Mouse (Mus musculus): ENCODE measurements around the gene Pih1d1. TPM values are rescaled to one million over a fixed set of nuclear protein-coding genes. Genes with fewer than 3 reads are reported as not detected.
A peak's percentile ranks its signal among the peaks of the same experiment; 100 is the strongest.

Gene Pih1d1
- polyA plus RNA-seq, 1 experiment from 2014 or later: 98.8 TPM

DNA sequence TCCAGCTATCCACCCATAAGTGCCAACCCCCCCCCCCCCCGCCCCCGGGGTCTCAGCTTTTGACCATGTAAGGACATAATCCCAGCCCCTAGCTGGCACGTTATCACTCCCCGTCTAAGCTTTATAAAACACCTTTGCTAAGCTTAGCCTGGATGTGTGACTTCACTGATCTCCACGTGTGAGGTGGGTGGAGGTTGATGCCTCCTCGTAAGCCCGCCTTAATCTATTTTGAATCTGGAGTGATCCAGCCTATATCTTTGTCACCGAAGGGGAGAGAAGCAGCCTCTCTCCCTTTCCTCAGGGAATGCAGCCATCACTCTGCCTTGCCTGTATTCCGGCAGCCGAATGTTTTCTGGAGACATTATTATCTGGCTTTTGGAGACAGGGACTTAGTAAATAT, 48.6 kb downstream of the Pih1d1 start:
- Histone ChIP-seq H3K4me2 (no peak overlapping the region), H3K27me3 (no peaks in the 10 kb centered on the region), H3K4me3 (no peak overlapping the region), H3K36me3 (no peaks in the 10 kb centered on the region), H3K4me1 (replicated peaks) (peaks cover 11% of the 10 kb centered on the region), H3K9ac (no peak overlapping the region), H3K9me3 (no peaks in the 10 kb centered on the region), H3K27ac (replicated peaks) (no peak overlapping the region)
- no peak for ATAC-seq (ENCODE audit: low FRiP score, low read depth)
- 69% methylated on average over 10 of the region's 10 CpGs for WGBS

- Histone ChIP-seq H3K27me3 (no peaks in the 10 kb centered on the region), H3K27ac (replicated peaks) (peak within 1 kb of the TSS; percentile 87), H3K4me1 (replicated peaks) (peaks cover 4% of the 10 kb centered on the region), H3K36me3 (no peaks in the 10 kb centered on the region), H3K9me3 (no peaks in the 10 kb centered on the region), H3K9ac (peak within 1 kb of the TSS; percentile 49), H3K4me2 (peak within 1 kb of the TSS; percentile 75), H3K4me3 (peak within 1 kb of the TSS; percentile 48)
- ATAC-seq (ENCODE audit: low FRiP score, low read depth): peak; percentile 98
- 9% methylated on average over 43 of the region's 44 CpGs for WGBS
Measured at GRCm38 (mm10) chr7:45204380-45205143, 50.5 kb downstream of the Pih1d1 start, which contains the start of gene Ccdc155. Gene Ccdc155 (minus strand): TSS chr7:45204892.

DNA sequence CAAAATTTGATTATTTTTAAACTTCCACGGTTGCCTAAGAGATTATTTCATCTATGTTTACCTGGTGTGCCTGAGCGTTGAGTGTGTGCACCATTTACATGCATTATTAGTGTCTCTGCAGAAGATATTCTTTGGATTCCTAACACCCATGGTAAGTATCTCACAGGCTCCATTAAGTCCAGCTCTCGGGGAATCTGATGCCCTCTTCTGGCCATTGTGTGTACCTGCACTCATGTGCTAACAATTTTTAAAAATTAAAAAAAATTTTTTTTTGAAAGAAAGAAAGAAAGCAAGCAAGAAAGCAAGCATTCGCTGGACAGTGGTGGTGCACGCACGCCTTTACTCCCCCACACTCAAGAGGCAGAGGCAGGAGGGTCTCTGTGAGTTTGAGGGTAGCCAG, 54.2 kb downstream of the Pih1d1 start:
- no peak for ATAC-seq (ENCODE audit: low FRiP score, low read depth)
- no peak overlapping the region for H3K27ac ChIP-seq (replicated peaks)
- no peaks in the 10 kb centered on the region for H3K9me3 ChIP-seq

More for the DNA sequence above, 54.2 kb downstream of the Pih1d1 start:
- Histone ChIP-seq H3K4me2 (no peak overlapping the region), H3K4me1 (replicated peaks) (peaks cover 8% of the 10 kb centered on the region), H3K4me3 (no peak overlapping the region), H3K27me3 (peaks cover 21% of the 10 kb centered on the region), H3K36me3 (no peaks in the 10 kb centered on the region), H3K9ac (no peak overlapping the region)
- 77% methylated on average over 6 of the region's 6 CpGs for WGBS

MicroRNA genes within 50 kb of the gene (microRNA counts, 519-probe panel; counts per million panel counts)
- 3,187 counts per million, percentile 63 among the panel's probes with 10 or more counts for microRNA mmu-miR-150

Small RNA genes within 50 kb of the gene (microRNA-seq; reads per million reads assigned to microRNA genes)
- 76.5 reads per million, percentile 49 among the genes with 10 or more reads in this experiment for gene Mir150
- 4.1 reads per million, percentile 16 among the genes with 10 or more reads in this experiment for gene Mir5121
- gene Mir7055: not detected

Other genes starting within 250 kb of the Pih1d1 start
- gene Ap2a1, start 224.8 kb upstream of the Pih1d1 start, polyA plus RNA-seq (2015; fragmentation: Nextera tagmentation; extraction: Ambion mirVana): 130 and 132 TPM in 2 replicates
- gene Tsks, start 211.1 kb upstream of the Pih1d1 start, polyA plus RNA-seq (2015; fragmentation: Nextera tagmentation; extraction: Ambion mirVana): 0.10 and 0.14 TPM in 2 replicates
- gene Cpt1c, start 179.5 kb upstream of the Pih1d1 start, polyA plus RNA-seq (2015; fragmentation: Nextera tagmentation; extraction: Ambion mirVana): 56.1 and 58.1 TPM in 2 replicates
- gene Prmt1, start 167.7 kb upstream of the Pih1d1 start, polyA plus RNA-seq (2015; fragmentation: Nextera tagmentation; extraction: Ambion mirVana): 584 and 590 TPM in 2 replicates
- 57.4 and 58.1 TPM in 2 replicates for gene Irf3, start 156.7 kb upstream of the Pih1d1 start, polyA plus RNA-seq (2015; fragmentation: Nextera tagmentation; extraction: Ambion mirVana)
- gene Bcl2l12, start 155.6 kb upstream of the Pih1d1 start, polyA plus RNA-seq (2015; fragmentation: Nextera tagmentation; extraction: Ambion mirVana): 12.8 and 13.3 TPM in 2 replicates
- 49.8 and 56.5 TPM in 2 replicates for gene Scaf1, start 137.9 kb upstream of the Pih1d1 start, polyA plus RNA-seq (2015; fragmentation: Nextera tagmentation; extraction: Ambion mirVana)
- gene Rras, start 136.3 kb upstream of the Pih1d1 start, polyA plus RNA-seq (2015; fragmentation: Nextera tagmentation; extraction: Ambion mirVana): 15.5 and 16.0 TPM in 2 replicates
- 14.6 and 15.3 TPM in 2 replicates for gene Prr12, start 101.4 kb upstream of the Pih1d1 start, polyA plus RNA-seq (2015; fragmentation: Nextera tagmentation; extraction: Ambion mirVana)
- gene Nosip, start 91.9 kb upstream of the Pih1d1 start, polyA plus RNA-seq (2015; fragmentation: Nextera tagmentation; extraction: Ambion mirVana): 63.9 and 69.8 TPM in 2 replicates
- gene Prrg2, start 91.6 kb upstream of the Pih1d1 start, polyA plus RNA-seq (2015; fragmentation: Nextera tagmentation; extraction: Ambion mirVana): 13.6 and 16.3 TPM in 2 replicates
- gene Rcn3, start 62.1 kb upstream of the Pih1d1 start, polyA plus RNA-seq (2015; fragmentation: Nextera tagmentation; extraction: Ambion mirVana): 71.7 and 88.1 TPM in 2 replicates
- 33.9 and 36.9 TPM in 2 replicates for gene Fcgrt, start 50.5 kb upstream of the Pih1d1 start, polyA plus RNA-seq (2015; fragmentation: Nextera tagmentation; extraction: Ambion mirVana)
- gene Rps11, start 29.9 kb upstream of the Pih1d1 start, polyA plus RNA-seq (2015; fragmentation: Nextera tagmentation; extraction: Ambion mirVana): 762 and 841 TPM in 2 replicates
- gene Rpl13a, start 25.5 kb upstream of the Pih1d1 start, polyA plus RNA-seq (2015; fragmentation: Nextera tagmentation; extraction: Ambion mirVana): 624 and 661 TPM in 2 replicates
- gene Gm45713, start 18.1 kb upstream of the Pih1d1 start, polyA plus RNA-seq (2015; fragmentation: Nextera tagmentation; extraction: Ambion mirVana): not detected in 2 replicates
- 2.0 and 2.7 TPM in 2 replicates for gene Flt3l, start 17.9 kb upstream of the Pih1d1 start, polyA plus RNA-seq (2015; fragmentation: Nextera tagmentation; extraction: Ambion mirVana)
- gene Aldh16a1, start 281 bp downstream of the Pih1d1 start, polyA plus RNA-seq (2015; fragmentation: Nextera tagmentation; extraction: Ambion mirVana): 20.8 and 21.9 TPM in 2 replicates
- gene Slc17a7, start 9.6 kb downstream of the Pih1d1 start, polyA plus RNA-seq (2015; fragmentation: Nextera tagmentation; extraction: Ambion mirVana): 0.71 and 1.5 TPM in 2 replicates
- not detected in 2 replicates for gene Gfy, start 25.3 kb downstream of the Pih1d1 start, polyA plus RNA-seq (2015; fragmentation: Nextera tagmentation; extraction: Ambion mirVana)
- gene Pth2, start 26.7 kb downstream of the Pih1d1 start, polyA plus RNA-seq (2015; fragmentation: Nextera tagmentation; extraction: Ambion mirVana): 0.71 and 3.2 TPM in 2 replicates
- gene Ccdc155, start 50.6 kb downstream of the Pih1d1 start, polyA plus RNA-seq (2015; fragmentation: Nextera tagmentation; extraction: Ambion mirVana): 0.57 and 0.77 TPM in 2 replicates
- 10.8 and 11.9 TPM in 2 replicates for gene Dkkl1, start 57.8 kb downstream of the Pih1d1 start, polyA plus RNA-seq (2015; fragmentation: Nextera tagmentation; extraction: Ambion mirVana)
- 54.2 and 69.9 TPM in 2 replicates for gene Tead2, start 61.5 kb downstream of the Pih1d1 start, polyA plus RNA-seq (2015; fragmentation: Nextera tagmentation; extraction: Ambion mirVana)
- gene Cd37, start 84.8 kb downstream of the Pih1d1 start, polyA plus RNA-seq (2015; fragmentation: Nextera tagmentation; extraction: Ambion mirVana): 1.4 and 1.7 TPM in 2 replicates
- 0.62 and 1.3 TPM in 2 replicates for gene Slc6a16, start 86.8 kb downstream of the Pih1d1 start, polyA plus RNA-seq (2015; fragmentation: Nextera tagmentation; extraction: Ambion mirVana)
- 0.16 TPM in 1 of 2 replicates, not detected in the other for gene Slc6a21, start 123.2 kb downstream of the Pih1d1 start, polyA plus RNA-seq (2015; fragmentation: Nextera tagmentation; extraction: Ambion mirVana)
- 11.3 TPM in 2 replicates for gene Trpm4, start 179.5 kb downstream of the Pih1d1 start, polyA plus RNA-seq (2015; fragmentation: Nextera tagmentation; extraction: Ambion mirVana)
- gene Hrc, start 181.0 kb downstream of the Pih1d1 start, polyA plus RNA-seq (2015; fragmentation: Nextera tagmentation; extraction: Ambion mirVana): 0.65 and 0.68 TPM in 2 replicates
- gene Ppfia3, start 212.7 kb downstream of the Pih1d1 start, polyA plus RNA-seq (2015; fragmentation: Nextera tagmentation; extraction: Ambion mirVana): 29.9 and 32.1 TPM in 2 replicates
- 33.7 and 38.7 TPM in 2 replicates for gene Lin7b, start 216.3 kb downstream of the Pih1d1 start, polyA plus RNA-seq (2015; fragmentation: Nextera tagmentation; extraction: Ambion mirVana)
- 179 and 183 TPM in 2 replicates for gene Snrnp70, start 241.4 kb downstream of the Pih1d1 start, polyA plus RNA-seq (2015; fragmentation: Nextera tagmentation; extraction: Ambion mirVana)